Mouse (Mus musculus): ENCODE results near the gene Ush2a.

DNA sequence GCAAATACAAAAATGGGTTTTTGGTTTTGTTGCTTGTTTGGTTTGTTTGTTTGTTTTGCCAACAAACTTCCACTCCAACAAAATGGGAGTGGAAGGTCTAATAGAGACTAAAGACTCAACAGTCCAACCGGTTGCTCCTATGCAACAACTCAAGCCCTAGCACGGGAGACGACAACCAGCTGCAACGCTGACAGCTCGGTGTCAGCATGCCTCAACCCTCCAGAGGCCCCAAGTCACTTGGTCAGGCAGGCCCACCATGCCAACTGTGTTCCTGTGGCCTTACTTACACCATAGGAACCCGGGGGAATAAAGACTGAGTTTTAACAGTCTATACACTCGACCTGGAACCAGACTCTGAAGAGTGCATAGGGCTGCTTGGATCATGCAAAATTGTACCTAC is 745.0 kb downstream of the Ush2a start:
- TF ChIP-seq CTCF (IDR thresholded peaks at IDR 0.05; ENCODE audit: control insufficient read depth, insufficient read depth, insufficient replicate concordance, low read depth, low read length) (no peak), POLR2A (IDR thresholded peaks at IDR 0.05; ENCODE audit: control insufficient read depth, low read depth, low read length) (no peak)
